Mouse (Mus musculus): ENCODE measurements around the gene Mvb12b. TPM values are rescaled to one million over a fixed set of nuclear protein-coding genes. Genes with fewer than 3 reads are reported as not detected.

Gene Mvb12b
- total and polyA plus RNA-seq, 2 experiments from 2014 or later = 68.1 to 155 TPM

DNA sequence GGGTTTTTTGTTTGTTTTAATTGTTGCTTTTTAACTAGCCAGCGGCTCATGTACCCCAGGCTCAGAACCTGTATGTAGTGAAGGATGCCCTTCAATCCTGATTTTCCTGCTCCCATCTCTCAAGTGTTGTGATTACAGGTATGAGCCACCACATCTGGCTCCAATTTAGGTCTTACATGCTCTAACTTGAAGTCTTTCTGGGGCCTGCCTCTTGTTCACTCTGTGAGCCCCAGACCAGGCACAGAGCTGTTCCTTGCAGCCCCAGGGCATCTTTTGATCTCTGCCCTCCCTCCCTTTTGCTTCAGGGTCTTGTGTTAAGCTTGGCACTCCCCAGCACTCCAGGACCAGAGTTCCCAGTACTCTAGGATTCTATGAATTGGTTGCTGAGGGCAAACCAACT is 53.8 kb downstream of the Mvb12b start:
- Histone ChIP-seq H3K4me1 (ENCODE audit: insufficient read depth, low read length) (peaks cover 6% of the 10 kb centered on the region; the same call in 1 of the 2 replicates), H3K9ac (replicated peaks; ENCODE audit: low read length, poor library complexity, severe bottlenecking) (no peak overlapping the region), H3K9me3 (ENCODE audit: low read length) (no peaks in the 10 kb centered on the region), H3K4me3 (ENCODE audit: low read depth, low read length) (no peak overlapping the region), H3K36me3 (ENCODE audit: insufficient read depth, low read length) (peaks cover 19% of the 10 kb centered on the region), H3K27ac (ENCODE audit: low read depth, low read length) (no peak overlapping the region), H3K4me2 (ENCODE audit: low read depth, low read length, poor library complexity, severe bottlenecking) (no peak overlapping the region), H3K27me3 (ENCODE audit: insufficient read depth, low read length) (no peaks in the 10 kb centered on the region)
- WGBS = 83% methylated on average over 1 of the region's 1 CpGs
- DNase-seq (ENCODE audit: low spot score) (no peak), ATAC-seq (ENCODE audit: low FRiP score) (no peak)
- TF ChIP-seq CTCF (IDR thresholded peaks at IDR 0.05) = no peak

DNA sequence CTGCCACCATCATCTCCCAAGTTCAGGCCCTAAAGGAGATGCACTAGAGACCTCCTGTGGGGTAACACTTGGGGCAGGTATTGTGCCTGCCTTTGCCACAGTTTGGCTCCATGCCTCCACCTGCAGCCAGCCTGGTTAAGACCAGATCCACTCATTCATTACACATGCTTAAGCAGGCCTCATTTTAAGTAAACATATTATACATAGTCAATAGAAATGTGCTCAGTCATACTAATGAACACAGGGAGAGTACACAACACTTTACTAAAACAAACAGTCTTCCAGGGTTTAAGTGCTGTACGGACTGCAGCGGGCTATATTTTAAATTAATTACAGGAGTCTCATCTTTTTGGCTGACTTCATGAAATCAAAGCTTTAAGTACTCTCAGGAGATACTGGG is 57.9 kb downstream of the Mvb12b start:
- H3K4me2 ChIP-seq (ENCODE audit: low read depth, low read length, poor library complexity, severe bottlenecking) = no peak overlapping the region
- H3K27me3 ChIP-seq (ENCODE audit: insufficient read depth, low read length) = no peaks in the 10 kb centered on the region
- peaks cover 29% of the 10 kb centered on the region for H3K36me3 ChIP-seq (ENCODE audit: insufficient read depth, low read length)
- DNase-seq (ENCODE audit: low spot score) (no peak), ATAC-seq (ENCODE audit: low FRiP score) (no peak)
- no peak overlapping the region for H3K9ac ChIP-seq (replicated peaks; ENCODE audit: low read length, poor library complexity, severe bottlenecking)
- TF ChIP-seq CTCF (IDR thresholded peaks at IDR 0.05) = no peak
- no peak overlapping the region for H3K27ac ChIP-seq (ENCODE audit: low read depth, low read length)
- no peaks in the 10 kb centered on the region for H3K9me3 ChIP-seq (ENCODE audit: low read length)
- H3K4me3 ChIP-seq (ENCODE audit: low read depth, low read length) = no peak overlapping the region
- H3K4me1 ChIP-seq (ENCODE audit: insufficient read depth, low read length) = no peaks in the 10 kb centered on the region
- 87% methylated on average over 2 of the region's 2 CpGs for WGBS

DNA sequence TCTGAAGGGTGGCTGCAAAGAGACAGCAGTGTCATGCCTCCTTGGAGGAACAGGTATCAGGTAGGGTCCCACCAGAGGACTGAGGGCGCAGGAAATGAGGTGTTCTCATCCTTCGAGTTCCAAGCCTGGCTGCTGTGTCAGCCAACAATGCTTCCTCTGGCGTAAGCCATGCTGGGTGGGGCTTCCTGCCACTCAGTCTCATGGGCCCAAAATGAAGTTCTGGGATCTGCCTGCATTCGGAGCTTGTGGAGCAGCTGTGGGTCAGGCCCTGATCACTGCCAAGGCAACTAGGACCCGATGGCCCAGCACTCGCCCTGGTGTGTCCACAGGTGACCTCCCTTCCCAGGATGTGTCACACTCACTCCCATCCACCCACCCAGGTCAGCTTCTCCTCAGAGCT is 61.0 kb downstream of the Mvb12b start:
- ATAC-seq (ENCODE audit: low FRiP score) = no peak
- Histone ChIP-seq H3K9me3 (ENCODE audit: low read length) (no peaks in the 10 kb centered on the region), H3K9ac (replicated peaks; ENCODE audit: low read length, poor library complexity, severe bottlenecking) (no peak overlapping the region), H3K4me3 (ENCODE audit: low read depth, low read length) (no peak overlapping the region), H3K27ac (ENCODE audit: low read depth, low read length) (no peak overlapping the region), H3K4me2 (ENCODE audit: low read depth, low read length, poor library complexity, severe bottlenecking) (no peak overlapping the region), H3K27me3 (ENCODE audit: insufficient read depth, low read length) (no peaks in the 10 kb centered on the region), H3K36me3 (ENCODE audit: insufficient read depth, low read length) (peaks cover 40% of the 10 kb centered on the region), H3K4me1 (ENCODE audit: insufficient read depth, low read length) (no peaks in the 10 kb centered on the region)
- TF ChIP-seq CTCF (IDR thresholded peaks at IDR 0.05) = no peak
- no peak for DNase-seq (ENCODE audit: low spot score)
- 92% methylated on average over 6 of the region's 6 CpGs for WGBS

DNA sequence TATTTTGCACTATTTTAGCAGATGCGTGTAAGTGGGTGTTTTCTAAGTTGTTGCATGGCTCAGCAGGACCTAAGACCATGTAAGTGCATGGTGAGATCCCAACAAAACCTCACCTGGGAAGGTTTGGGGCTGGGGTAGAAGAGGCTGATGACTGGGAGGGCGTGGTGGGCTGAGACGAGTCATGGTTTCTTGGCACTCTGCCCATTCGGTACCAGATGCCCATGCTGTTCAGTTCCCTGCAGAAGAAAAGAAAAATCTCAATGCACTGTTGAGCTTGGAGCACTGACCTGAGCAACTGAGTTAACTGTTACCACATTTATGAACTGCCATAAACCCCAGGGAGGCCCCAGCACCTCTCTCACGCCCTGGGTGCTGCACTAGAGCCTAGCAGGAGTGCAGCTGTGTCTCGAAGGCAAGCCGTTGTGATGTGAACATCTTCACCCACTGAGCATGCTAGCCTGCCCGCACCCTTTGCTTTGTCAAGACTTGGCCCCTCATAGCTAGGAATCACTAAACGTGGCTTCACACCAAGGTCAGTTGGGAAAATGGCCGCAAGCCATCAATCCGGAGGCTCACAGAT is 62.7 kb downstream of the Mvb12b start:
- no peak overlapping the region for H3K4me3 ChIP-seq (ENCODE audit: low read depth, low read length)
- no peak for TF ChIP-seq CTCF (IDR thresholded peaks at IDR 0.05)
- H3K4me1 ChIP-seq (ENCODE audit: insufficient read depth, low read length) = no peaks in the 10 kb centered on the region
- no peak overlapping the region for H3K27ac ChIP-seq (ENCODE audit: low read depth, low read length)
- no peaks in the 10 kb centered on the region for H3K9me3 ChIP-seq (ENCODE audit: low read length)
- 89% methylated on average over 11 of the region's 11 CpGs for WGBS
- H3K9ac ChIP-seq (replicated peaks; ENCODE audit: low read length, poor library complexity, severe bottlenecking) = no peak overlapping the region
- peaks cover 43% of the 10 kb centered on the region for H3K36me3 ChIP-seq (ENCODE audit: insufficient read depth, low read length)
- DNase-seq (ENCODE audit: low spot score) = no peak
- ATAC-seq (ENCODE audit: low FRiP score) = no peak
- no peaks in the 10 kb centered on the region for H3K27me3 ChIP-seq (ENCODE audit: insufficient read depth, low read length)
- H3K4me2 ChIP-seq (ENCODE audit: low read depth, low read length, poor library complexity, severe bottlenecking) = no peak overlapping the region

DNA sequence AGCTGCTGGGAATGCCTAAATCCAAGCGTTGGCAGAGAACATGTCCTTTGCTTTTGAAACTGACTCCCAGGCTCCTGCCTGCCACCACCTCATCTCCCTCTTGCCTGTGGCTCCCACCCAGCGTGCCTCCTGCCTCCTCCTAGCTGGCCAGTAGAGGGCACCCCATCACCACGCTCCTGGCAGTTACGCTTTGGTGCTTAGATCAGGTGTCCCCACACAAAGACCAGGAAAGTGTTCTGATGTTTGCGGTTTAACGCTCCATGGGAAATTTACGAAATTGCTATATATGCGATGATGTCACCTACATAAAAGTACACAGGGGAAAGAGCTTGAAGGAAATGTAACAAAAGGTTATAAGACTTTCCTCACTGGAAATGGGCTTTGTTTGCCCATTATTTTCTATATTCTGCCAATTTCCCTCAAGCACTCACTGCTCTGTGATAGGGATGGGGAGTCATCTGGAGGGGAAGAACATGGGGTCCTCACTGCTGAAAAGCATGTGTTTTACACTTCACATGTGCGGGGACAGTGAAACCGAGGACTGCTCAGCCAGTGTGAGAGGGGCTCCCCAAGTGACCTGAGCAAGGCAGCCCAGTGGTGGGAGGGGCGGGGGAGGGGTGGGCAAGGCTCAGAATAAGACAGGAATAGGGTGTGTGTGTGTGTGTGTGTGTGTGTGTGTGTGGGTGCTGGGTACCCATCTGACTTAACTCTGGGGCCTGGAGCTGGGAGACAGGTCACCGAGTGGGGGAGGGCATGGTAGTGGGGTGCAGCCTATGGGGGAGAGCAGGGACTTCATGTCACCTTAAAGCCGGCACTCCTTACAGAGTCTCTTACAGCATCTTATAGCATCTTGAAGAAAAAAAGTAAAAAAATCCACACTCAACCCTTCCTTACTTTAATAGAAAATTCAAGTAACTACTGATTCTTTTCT is 65.8 kb downstream of the Mvb12b start:
- H3K9ac ChIP-seq (replicated peaks; ENCODE audit: low read length, poor library complexity, severe bottlenecking) = 0 out of 2 replicates have a peak overlapping the region, but pooled peaks have one; percentile 13
- H3K27ac ChIP-seq (ENCODE audit: low read depth, low read length) = no peak overlapping the region
- H3K4me2 ChIP-seq (ENCODE audit: low read depth, low read length, poor library complexity, severe bottlenecking) = no peak overlapping the region
- H3K9me3 ChIP-seq (ENCODE audit: low read length) = no peaks in the 10 kb centered on the region
- WGBS = 25% methylated on average over 13 of the region's 13 CpGs
- H3K4me1 ChIP-seq (ENCODE audit: insufficient read depth, low read length) = no peaks in the 10 kb centered on the region
- ATAC-seq (ENCODE audit: low FRiP score) (peak; percentile 81), DNase-seq (ENCODE audit: low spot score) (peak; percentile 86)
- no peak overlapping the region for H3K4me3 ChIP-seq (ENCODE audit: low read depth, low read length)
- peaks cover 52% of the 10 kb centered on the region for H3K36me3 ChIP-seq (ENCODE audit: insufficient read depth, low read length)
- no peaks in the 10 kb centered on the region for H3K27me3 ChIP-seq (ENCODE audit: insufficient read depth, low read length)
- peak; percentile 100 for TF ChIP-seq CTCF (IDR thresholded peaks at IDR 0.05)

DNA sequence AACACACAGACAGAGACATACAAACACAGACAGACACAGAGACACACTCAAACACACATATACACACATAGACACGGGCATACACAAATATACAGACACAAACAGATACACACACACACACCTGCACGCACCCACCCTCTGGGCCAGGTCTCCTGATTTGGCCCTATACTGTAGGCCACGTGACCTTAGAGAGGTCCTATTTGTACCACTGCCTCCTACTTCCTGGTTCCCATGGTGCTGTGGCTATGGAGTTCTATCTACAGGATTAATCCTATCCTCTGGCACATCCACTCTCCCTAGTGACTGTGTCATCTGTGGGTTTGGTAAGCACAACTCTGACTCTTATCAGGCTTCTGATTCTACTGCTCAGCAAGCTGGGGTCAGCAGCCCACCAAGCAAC is 67.3 kb downstream of the Mvb12b start:
- DNase-seq (ENCODE audit: low spot score) (no peak), ATAC-seq (ENCODE audit: low FRiP score) (no peak)
- no peak overlapping the region for H3K4me3 ChIP-seq (ENCODE audit: low read depth, low read length)
- no peak for TF ChIP-seq CTCF (IDR thresholded peaks at IDR 0.05)
- WGBS = 89% methylated on average over 3 of the region's 3 CpGs
- H3K36me3 ChIP-seq (ENCODE audit: insufficient read depth, low read length) = peaks cover 49% of the 10 kb centered on the region
- H3K9me3 ChIP-seq (ENCODE audit: low read length) = no peaks in the 10 kb centered on the region
- H3K4me2 ChIP-seq (ENCODE audit: low read depth, low read length, poor library complexity, severe bottlenecking) = no peak overlapping the region
- no peaks in the 10 kb centered on the region for H3K4me1 ChIP-seq (ENCODE audit: insufficient read depth, low read length)
- no peak overlapping the region for H3K9ac ChIP-seq (replicated peaks; ENCODE audit: low read length, poor library complexity, severe bottlenecking)
- no peaks in the 10 kb centered on the region for H3K27me3 ChIP-seq (ENCODE audit: insufficient read depth, low read length)
- H3K27ac ChIP-seq (ENCODE audit: low read depth, low read length) = no peak overlapping the region

Data from midbrain, postnatal 0 days (tissue).